Mouse (Mus musculus): ENCODE measurements around the gene Tex44. TPM values are rescaled to one million over a fixed set of nuclear protein-coding genes. Genes with fewer than 3 reads are reported as not detected.
"Not testable (repeated sequence)": the region's sequence is repeated elsewhere in the genome, so short reads cannot be mapped to it uniquely, and the experiment has no call there.

Tex44 gene
- polyA plus RNA-seq, 1 experiment from 2014 or later: not detected

- no peak overlapping the region for H3K4me3 ChIP-seq
- no peak overlapping the region for H3K27ac ChIP-seq
- H3K27me3 ChIP-seq: no peaks in the 10 kb centered on the region
- H3K4me1 ChIP-seq: peaks cover 10% of the 10 kb centered on the region
- ATAC-seq (ENCODE audit: insufficient number of reproducible peaks, low FRiP score, low TSS enrichment, low read depth): no peak
- no peaks in the 10 kb centered on the region for H3K9me3 ChIP-seq
- no peak overlapping the region for H3K4me2 ChIP-seq
- H3K36me3 ChIP-seq: no peaks in the 10 kb centered on the region
- 74% methylated on average over 5 of the region's 5 CpGs for WGBS
- H3K9ac ChIP-seq: no peak overlapping the region
Observed at GRCm38 (mm10) chr1:86452713-86453112, 26.6 kb downstream of the Tex44 start.

- Histone ChIP-seq H3K9me3 (no peaks in the 10 kb centered on the region), H3K4me2 (no peak overlapping the region), H3K27me3 (no peaks in the 10 kb centered on the region), H3K4me1 (0 out of 2 replicates have a peak, but pooled peaks cover 3% of the 10 kb centered on the region), H3K4me3 (no peak overlapping the region), H3K9ac (no peak overlapping the region), H3K27ac (peak overlapping the region; percentile 65), H3K36me3 (no peaks in the 10 kb centered on the region)
- WGBS: 46% methylated on average over 13 of the region's 13 CpGs
- ATAC-seq (ENCODE audit: insufficient number of reproducible peaks, low FRiP score, low TSS enrichment, low read depth): no peak
Observed at GRCm38 (mm10) chr1:86456892-86457581, 30.9 kb downstream of the Tex44 start.

- no peak overlapping the region for H3K4me2 ChIP-seq
- H3K4me1 ChIP-seq: peaks cover 11% of the 10 kb centered on the region
- no peaks in the 10 kb centered on the region for H3K9me3 ChIP-seq
- no peak for ATAC-seq (ENCODE audit: insufficient number of reproducible peaks, low FRiP score, low TSS enrichment, low read depth)
- H3K27me3 ChIP-seq: no peaks in the 10 kb centered on the region
- 65% methylated on average over 4 of the region's 4 CpGs for WGBS
- no peak overlapping the region for H3K27ac ChIP-seq
- H3K36me3 ChIP-seq: no peaks in the 10 kb centered on the region
- no peak overlapping the region for H3K4me3 ChIP-seq
- H3K9ac ChIP-seq: no peak overlapping the region
Observed at GRCm38 (mm10) chr1:86459371-86459770, 33.2 kb downstream of the Tex44 start.

- Histone ChIP-seq H3K27ac (peak overlapping the region; percentile 92), H3K4me1 (peaks cover 18% of the 10 kb centered on the region), H3K9me3 (no peaks in the 10 kb centered on the region), H3K9ac (no peak overlapping the region), H3K27me3 (no peaks in the 10 kb centered on the region), H3K4me3 (no peak overlapping the region), H3K36me3 (no peaks in the 10 kb centered on the region), H3K4me2 (no peak overlapping the region)
- 37% methylated on average over 9 of the region's 9 CpGs for WGBS
- no peak for ATAC-seq (ENCODE audit: insufficient number of reproducible peaks, low FRiP score, low TSS enrichment, low read depth)
Observed at GRCm38 (mm10) chr1:86464223-86464874, 38.2 kb downstream of the Tex44 start.

- Histone ChIP-seq H3K36me3 (no peaks in the 10 kb centered on the region), H3K9ac (no peak overlapping the region), H3K27ac (peak overlapping the region; percentile 92), H3K4me3 (no peak overlapping the region), H3K9me3 (no peaks in the 10 kb centered on the region), H3K4me2 (no peak overlapping the region), H3K27me3 (no peaks in the 10 kb centered on the region), H3K4me1 (peaks cover 18% of the 10 kb centered on the region)
- WGBS: 41% methylated on average over 4 of the region's 4 CpGs
- ATAC-seq (ENCODE audit: insufficient number of reproducible peaks, low FRiP score, low TSS enrichment, low read depth): no peak
Observed at GRCm38 (mm10) chr1:86464875-86465224, 38.7 kb downstream of the Tex44 start.

GRCm38 (mm10) chr1:86467416-86467815 lies 41.3 kb downstream of the Tex44 start:
- no peaks in the 10 kb centered on the region for H3K27me3 ChIP-seq
- peaks cover 36% of the 10 kb centered on the region for H3K4me1 ChIP-seq
- H3K9ac ChIP-seq: no peak overlapping the region
- ATAC-seq (ENCODE audit: insufficient number of reproducible peaks, low FRiP score, low TSS enrichment, low read depth): no peak
- no peak overlapping the region for H3K4me3 ChIP-seq
- H3K4me2 ChIP-seq: no peak overlapping the region
- 87% methylated on average over 8 of the region's 8 CpGs for WGBS
- H3K36me3 ChIP-seq: no peaks in the 10 kb centered on the region
- H3K9me3 ChIP-seq: no peaks in the 10 kb centered on the region
- no peak overlapping the region for H3K27ac ChIP-seq

GRCm38 (mm10) chr1:86469876-86470275 lies 43.7 kb downstream of the Tex44 start:
- Histone ChIP-seq H3K4me3 (no peak overlapping the region), H3K4me1 (peaks cover 30% of the 10 kb centered on the region), H3K9ac (no peak overlapping the region), H3K9me3 (no peaks in the 10 kb centered on the region), H3K27me3 (no peaks in the 10 kb centered on the region), H3K4me2 (no peak overlapping the region), H3K27ac (peak overlapping the region; percentile 80), H3K36me3 (no peaks in the 10 kb centered on the region)
- 92% methylated on average over 4 of the region's 4 CpGs for WGBS
- ATAC-seq (ENCODE audit: insufficient number of reproducible peaks, low FRiP score, low TSS enrichment, low read depth): no peak

- peaks cover 24% of the 10 kb centered on the region for H3K4me1 ChIP-seq
- no peaks in the 10 kb centered on the region for H3K27me3 ChIP-seq
- WGBS: 68% methylated on average over 12 of the region's 12 CpGs
- H3K4me3 ChIP-seq: no peak overlapping the region
- H3K9me3 ChIP-seq: no peaks in the 10 kb centered on the region
- no peak overlapping the region for H3K9ac ChIP-seq
- peak; percentile 41; the same call in 1 of the 2 replicates for ATAC-seq (ENCODE audit: insufficient number of reproducible peaks, low FRiP score, low TSS enrichment, low read depth)
- no peaks in the 10 kb centered on the region for H3K36me3 ChIP-seq
- H3K27ac ChIP-seq: peak overlapping the region; percentile 80
- no peak overlapping the region for H3K4me2 ChIP-seq
Observed at GRCm38 (mm10) chr1:86470519-86471181, 44.5 kb downstream of the Tex44 start.

GRCm38 (mm10) chr1:86471504-86471961 lies 45.4 kb downstream of the Tex44 start:
- not testable (repeated sequence) for H3K9ac ChIP-seq
- H3K4me2 ChIP-seq: peak overlapping the region; percentile 49

GRCm38 (mm10) chr1:86472197-86472952 lies 46.2 kb downstream of the Tex44 start:
- peak overlapping the region; percentile 49 for H3K4me2 ChIP-seq
- H3K4me1 ChIP-seq: peaks cover 24% of the 10 kb centered on the region
- H3K9ac ChIP-seq: no peak overlapping the region
- H3K4me3 ChIP-seq: peak overlapping the region; percentile 17; the same call in 1 of the 2 replicates
- WGBS: 9% methylated on average over 31 of the region's 31 CpGs
- H3K27me3 ChIP-seq: no peaks in the 10 kb centered on the region
- H3K36me3 ChIP-seq: no peaks in the 10 kb centered on the region
- ATAC-seq (ENCODE audit: insufficient number of reproducible peaks, low FRiP score, low TSS enrichment, low read depth): peak; percentile 86
- H3K27ac ChIP-seq: peak overlapping the region; percentile 96
- no peaks in the 10 kb centered on the region for H3K9me3 ChIP-seq

More at GRCm38 (mm10) chr1:86471504-86471961, 45.4 kb downstream of the Tex44 start:
- H3K4me3 ChIP-seq; ATAC-seq (ENCODE audit: insufficient number of reproducible peaks, low FRiP score, low TSS enrichment, low read depth); H3K27me3 ChIP-seq; H3K9me3 ChIP-seq; H3K36me3 ChIP-seq: not testable (repeated sequence)
- Histone ChIP-seq H3K4me1 (peaks cover 24% of the 10 kb centered on the region), H3K27ac (peak overlapping the region; percentile 96)
- WGBS: 70% methylated on average over 11 of the region's 11 CpGs

- H3K4me3 ChIP-seq: no peak overlapping the region
- 91% methylated on average over 18 of the region's 18 CpGs for WGBS
- H3K27ac ChIP-seq: peak overlapping the region; percentile 96
- H3K9ac ChIP-seq: no peak overlapping the region
- no peaks in the 10 kb centered on the region for H3K9me3 ChIP-seq
- no peaks in the 10 kb centered on the region for H3K36me3 ChIP-seq
- no peak for ATAC-seq (ENCODE audit: insufficient number of reproducible peaks, low FRiP score, low TSS enrichment, low read depth)
- H3K4me1 ChIP-seq: peaks cover 24% of the 10 kb centered on the region
- H3K4me2 ChIP-seq: no peak overlapping the region
- no peaks in the 10 kb centered on the region for H3K27me3 ChIP-seq
Observed at GRCm38 (mm10) chr1:86473109-86473760, 47.1 kb downstream of the Tex44 start.

Measured in limb, embryonic 15.5 days (tissue).